8 mouse cellular contexts compared by ENCODE assay signal in genomic region chr3:152193177-152193576, GRCm38 (mm10). TPM values are rescaled to one million over a fixed set of nuclear protein-coding genes. Genes with fewer than 3 reads are reported as not detected.
DNase-seq lines count a peak whose midpoint lies in the region; ATAC-seq and TF ChIP-seq lines count a peak whose summit lies in the region.

No protein-coding gene starts in this region.

- no peak for DNase-seq in cerebellum, adult 2 months
- DNase-seq in cerebellum, postnatal 25 days = no peak
- no peak for DNase-seq in testis, postnatal 14 days (ENCODE audit: low spot score)
- DNase-seq in liver, embryonic 11.5 days (ENCODE audit: low spot score) = no peak
- no peak for DNase-seq in layer of hippocampus, adult 11-12 months (ENCODE audit: low spot score)
- no peak for DNase-seq in ovary, postnatal 10 days (ENCODE audit: low spot score)
- no peak for DNase-seq in frontal cortex, postnatal 25 days (ENCODE audit: low spot score in 2 of 2)

- H3K27me3 ChIP-seq in cerebellum, adult 2 months (ENCODE audit: control insufficient read depth, insufficient read depth, low read length) = no peaks in the 10 kb centered on the region
- no peaks in the 10 kb centered on the region for H3K27me3 ChIP-seq in testis, adult 2 months (ENCODE audit: control insufficient read depth, insufficient read depth, low read length)
- H3K27me3 ChIP-seq in liver, embryonic 11.5 days (replicated peaks; ENCODE audit: control insufficient read depth, insufficient read depth, low read length) = no peaks in the 10 kb centered on the region

- H3K9me3 ChIP-seq in liver, embryonic 11.5 days (ENCODE audit: control insufficient read depth, low read length) = no peaks in the 10 kb centered on the region

- H3K9ac ChIP-seq in liver, embryonic 11.5 days (ENCODE audit: low read depth, low read length) = peak overlapping the region; percentile 83

- under 1% methylated on average over 7 of the region's 7 CpGs for WGBS in cerebellum, adult 2 months
- WGBS in liver, embryonic 11.5 days = 6% methylated on average over 7 of the region's 7 CpGs

- peak overlapping the region; percentile 95 for H3K4me3 ChIP-seq in cerebellum, adult 2 months (replicated peaks; ENCODE audit: insufficient read depth, low read depth, low read length)
- peak overlapping the region; percentile 83; the same call in 1 of the 2 replicates for H3K4me3 ChIP-seq in testis, adult 2 months (ENCODE audit: control insufficient read depth, low read depth, low read length)
- H3K4me3 ChIP-seq in liver, embryonic 11.5 days (ENCODE audit: low read depth, low read length) = peak overlapping the region; percentile 70

- TF ChIP-seq POLR2A in cerebellum, adult 2 months (IDR thresholded peaks at IDR 0.05; ENCODE audit: borderline replicate concordance, insufficient read depth, low read length) = no peak
- no peak for TF ChIP-seq POLR2A in testis, adult 2 months (IDR thresholded peaks at IDR 0.05; ENCODE audit: control insufficient read depth, low read depth, low read length)

- peak overlapping the region; percentile 73 for H3K4me2 ChIP-seq in liver, embryonic 11.5 days

- peak overlapping the region; percentile 29; the same call in 1 of the 2 replicates for H3K27ac ChIP-seq in cerebellum, adult 2 months (ENCODE audit: insufficient read depth, low read length)
- peak overlapping the region; percentile 58; the same call in 1 of the 2 replicates for H3K27ac ChIP-seq in testis, adult 2 months (ENCODE audit: control insufficient read depth, insufficient read depth, low read depth, low read length)
- peak overlapping the region; percentile 93 for H3K27ac ChIP-seq in liver, embryonic 11.5 days (ENCODE audit: low read depth, low read length)

- no peak for ATAC-seq in liver, embryonic 11.5 days (replicated peaks; ENCODE audit: low FRiP score)

- H3K36me3 ChIP-seq in testis, adult 2 months (ENCODE audit: control insufficient read depth, insufficient read depth, low read length) = no peaks in the 10 kb centered on the region
- H3K36me3 ChIP-seq in liver, embryonic 11.5 days (ENCODE audit: control insufficient read depth, insufficient read depth, low read length) = no peaks in the 10 kb centered on the region

- H3K4me1 ChIP-seq in cerebellum, adult 2 months (ENCODE audit: control insufficient read depth, insufficient read depth, low read length) = peaks cover 3% of the 10 kb centered on the region; the same call in 1 of the 2 replicates
- H3K4me1 ChIP-seq in testis, adult 2 months (ENCODE audit: control insufficient read depth, insufficient read depth, low read length) = no peaks in the 10 kb centered on the region; the same call in none of the 2 replicates
- peaks cover 22% of the 10 kb centered on the region for H3K4me1 ChIP-seq in liver, embryonic 11.5 days (replicated peaks; ENCODE audit: control insufficient read depth, insufficient read depth, low read length)

- TF ChIP-seq CTCF in cerebellum, adult 2 months (IDR thresholded peaks at IDR 0.05; ENCODE audit: borderline replicate concordance, insufficient read depth, low read depth, low read length) = no peak
- TF ChIP-seq CTCF in testis, adult 2 months (IDR thresholded peaks at IDR 0.05; ENCODE audit: control insufficient read depth, insufficient read depth, insufficient replicate concordance, low read depth, low read length) = no peak

RNA-seq across cellular contexts. Expression of gene Dnajb4, which starts 16.9 kb away (rescaled TPM):
- polyA plus RNA-seq in cerebellum, adult 2 months (2012; rRNA removed) = 45.2 and 49.1 TPM in 2 replicates
- polyA plus RNA-seq in testis, adult 2 months (2012; rRNA removed) = 72.6 and 94.4 TPM in 2 replicates
- polyA plus RNA-seq in liver, embryonic 11.5 days (2014; fragmentation: Nextera tagmentation; extraction: Ambion mirVana) = 29.7 and 33.1 TPM in 2 replicates

RNA-seq across cellular contexts. Expression of gene Fubp1, which starts 17.0 kb away (rescaled TPM):
- 94.5 and 110 TPM in 2 replicates for polyA plus RNA-seq in cerebellum, adult 2 months (2012; rRNA removed)
- 55.8 and 58.6 TPM in 2 replicates for polyA plus RNA-seq in testis, adult 2 months (2012; rRNA removed)
- polyA plus RNA-seq in liver, embryonic 11.5 days (2014; fragmentation: Nextera tagmentation; extraction: Ambion mirVana) = 234 and 253 TPM in 2 replicates

RNA-seq across cellular contexts. Expression of gene Gipc2, which starts 27.1 kb away (rescaled TPM):
- polyA plus RNA-seq in cerebellum, adult 2 months (2012; rRNA removed) = 9.7 and 10.4 TPM in 2 replicates
- polyA plus RNA-seq in testis, adult 2 months (2012; rRNA removed) = 7.5 and 9.7 TPM in 2 replicates
- polyA plus RNA-seq in liver, embryonic 11.5 days (2014; fragmentation: Nextera tagmentation; extraction: Ambion mirVana) = 12.1 and 15.4 TPM in 2 replicates

Comparison
In these comparisons a context has a peak if more than half of its experiments do, and no peak if none do; other contexts are left out.
1. H3K27ac ChIP-seq: peak in every context shown above with its lines; median percentile 93 in liver, embryonic 11.5 days; 58 in testis, adult 2 months; 29 in cerebellum, adult 2 months.